Mouse (Mus musculus): ENCODE measurements around the gene Rasal2. TPM values are rescaled to one million over a fixed set of nuclear protein-coding genes. Genes with fewer than 3 reads are reported as not detected.

Gene Rasal2
- polyA plus RNA-seq, 1 experiment, result 0.10 TPM

DNA sequence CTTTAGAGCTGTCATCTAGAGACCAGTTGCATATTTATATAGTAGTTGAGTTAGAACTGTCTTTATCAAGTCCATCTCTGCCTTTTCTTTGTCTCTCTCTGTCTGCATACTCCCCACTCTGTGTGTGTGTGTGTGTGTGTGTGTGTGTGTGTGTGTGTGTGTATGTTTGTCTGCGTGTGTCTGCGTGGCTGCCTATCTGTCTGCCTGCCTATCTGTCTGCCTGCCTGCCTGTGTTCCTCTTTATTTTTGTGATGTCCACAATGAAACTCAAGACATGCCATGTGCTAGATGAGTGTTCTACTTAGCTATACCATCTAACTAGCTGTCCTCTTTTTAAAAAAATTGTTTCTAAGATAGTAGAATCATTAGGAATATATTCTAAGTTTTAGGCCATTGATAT is 42.0 kb downstream of the Rasal2 start:
- Histone ChIP-seq H3K4me1 (no peaks in the 10 kb centered on the region), H3K9me3 (no peaks in the 10 kb centered on the region), H3K4me3 (replicated peaks) (no peak overlapping the region), H3K36me3 (replicated peaks; ENCODE audit: low read length) (no peaks in the 10 kb centered on the region), H3K27me3 (replicated peaks) (no peaks in the 10 kb centered on the region)
- TF ChIP-seq GATA1 (IDR thresholded peaks at IDR 0.05; ENCODE audit: borderline replicate concordance, low read length), result no peak
- no peak for TF ChIP-seq FLI1 (IDR thresholded peaks at IDR 0.05; ENCODE audit: low read length)

DNA sequence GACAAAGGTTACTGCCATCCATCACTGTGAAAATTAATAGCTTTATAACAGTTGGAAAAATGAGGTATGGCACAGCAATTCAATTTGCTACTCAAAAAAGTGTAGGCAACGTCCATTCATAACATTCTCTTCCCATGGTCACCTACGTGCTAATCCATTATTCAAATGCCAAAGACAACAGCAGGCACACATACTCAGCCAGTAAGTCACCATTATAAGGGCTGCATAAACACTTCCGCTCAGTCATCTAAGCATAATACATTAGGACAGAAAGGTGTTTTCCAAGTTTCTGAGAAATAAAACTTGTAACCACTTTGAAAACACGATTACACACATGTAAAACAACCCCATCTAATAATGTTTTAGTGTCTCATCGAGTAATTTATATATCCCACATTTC is 44.1 kb downstream of the Rasal2 start:
- no peaks in the 10 kb centered on the region for H3K4me1 ChIP-seq
- H3K36me3 ChIP-seq (replicated peaks; ENCODE audit: low read length), result no peaks in the 10 kb centered on the region
- no peak overlapping the region for H3K4me3 ChIP-seq (replicated peaks)
- H3K9me3 ChIP-seq, result no peaks in the 10 kb centered on the region
- TF ChIP-seq FLI1 (IDR thresholded peaks at IDR 0.05; ENCODE audit: low read length) (no peak), GATA1 (IDR thresholded peaks at IDR 0.05; ENCODE audit: borderline replicate concordance, low read length) (no peak)
- H3K27me3 ChIP-seq (replicated peaks), result no peaks in the 10 kb centered on the region

DNA sequence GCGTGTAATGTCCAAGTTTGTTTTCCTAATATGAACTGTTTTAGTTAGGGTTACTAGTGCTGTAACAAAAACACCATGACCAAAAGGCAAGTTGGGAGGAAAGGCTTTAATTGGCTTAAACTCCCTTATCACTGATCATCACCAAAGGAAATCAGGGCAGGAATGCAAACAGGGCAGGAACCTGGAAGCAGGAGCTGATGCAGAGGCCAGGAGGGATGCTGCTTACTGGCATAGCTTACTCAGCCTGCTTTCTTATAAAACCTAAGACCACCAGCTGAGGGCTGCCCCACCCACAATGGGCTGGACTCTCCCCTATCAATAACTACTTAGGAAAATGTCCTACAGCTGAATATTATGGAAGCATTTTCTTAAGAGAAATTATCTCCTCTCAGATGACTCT is 65.7 kb downstream of the Rasal2 start:
- Histone ChIP-seq H3K9me3 (no peaks in the 10 kb centered on the region), H3K4me3 (replicated peaks) (no peak overlapping the region), H3K4me1 (no peaks in the 10 kb centered on the region), H3K36me3 (replicated peaks; ENCODE audit: low read length) (no peaks in the 10 kb centered on the region), H3K27me3 (replicated peaks) (no peaks in the 10 kb centered on the region)
- no peak for TF ChIP-seq GATA1 (IDR thresholded peaks at IDR 0.05; ENCODE audit: borderline replicate concordance, low read length)
- TF ChIP-seq FLI1 (IDR thresholded peaks at IDR 0.05; ENCODE audit: low read length), result no peak

- no peaks in the 10 kb centered on the region for H3K36me3 ChIP-seq (replicated peaks; ENCODE audit: low read length)
- H3K4me3 ChIP-seq (replicated peaks), result no peak overlapping the region
- H3K27me3 ChIP-seq (replicated peaks), result no peaks in the 10 kb centered on the region
- no peaks in the 10 kb centered on the region for H3K4me1 ChIP-seq
- H3K9me3 ChIP-seq, result no peaks in the 10 kb centered on the region
- TF ChIP-seq FLI1 (IDR thresholded peaks at IDR 0.05; ENCODE audit: low read length) (no peak), GATA1 (IDR thresholded peaks at IDR 0.05; ENCODE audit: borderline replicate concordance, low read length) (no peak)
These were observed 68.9 kb downstream of the Rasal2 start for GRCm38 (mm10) chr1:157343519-157343918.

DNA sequence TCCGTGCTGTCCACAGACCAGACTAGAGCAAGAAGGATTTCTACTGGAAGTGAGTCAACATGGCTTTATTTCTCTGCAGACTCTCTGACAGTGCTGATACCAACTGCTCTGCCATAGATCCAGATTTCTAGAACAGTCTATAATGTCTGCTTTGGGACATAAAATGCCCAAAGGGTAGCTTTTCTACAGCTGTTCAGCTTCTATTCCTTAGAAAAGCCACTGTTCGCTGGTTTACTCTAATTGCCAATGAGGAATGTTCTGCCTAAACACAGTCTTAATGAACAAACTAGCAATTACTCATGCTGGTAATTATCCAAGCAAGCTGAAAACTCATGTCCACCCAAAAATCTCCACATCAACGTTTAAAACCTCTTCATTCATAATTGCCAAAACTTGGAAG is 77.6 kb downstream of the Rasal2 start:
- H3K9me3 ChIP-seq, result no peaks in the 10 kb centered on the region
- H3K27me3 ChIP-seq (replicated peaks), result no peaks in the 10 kb centered on the region
- H3K36me3 ChIP-seq (replicated peaks; ENCODE audit: low read length), result no peaks in the 10 kb centered on the region
- no peaks in the 10 kb centered on the region for H3K4me1 ChIP-seq
- no peak overlapping the region for H3K4me3 ChIP-seq (replicated peaks)
- TF ChIP-seq FLI1 (IDR thresholded peaks at IDR 0.05; ENCODE audit: low read length) (no peak), GATA1 (IDR thresholded peaks at IDR 0.05; ENCODE audit: borderline replicate concordance, low read length) (no peak)

- Histone ChIP-seq H3K9me3 (no peaks in the 10 kb centered on the region), H3K27me3 (replicated peaks) (no peaks in the 10 kb centered on the region), H3K36me3 (replicated peaks; ENCODE audit: low read length) (no peaks in the 10 kb centered on the region), H3K4me1 (no peaks in the 10 kb centered on the region), H3K4me3 (replicated peaks) (no peak overlapping the region)
- TF ChIP-seq GATA1 (IDR thresholded peaks at IDR 0.05; ENCODE audit: borderline replicate concordance, low read length) (no peak), FLI1 (IDR thresholded peaks at IDR 0.05; ENCODE audit: low read length) (no peak)
These were observed 84.3 kb downstream of the Rasal2 start for GRCm38 (mm10) chr1:157328068-157328467.

DNA sequence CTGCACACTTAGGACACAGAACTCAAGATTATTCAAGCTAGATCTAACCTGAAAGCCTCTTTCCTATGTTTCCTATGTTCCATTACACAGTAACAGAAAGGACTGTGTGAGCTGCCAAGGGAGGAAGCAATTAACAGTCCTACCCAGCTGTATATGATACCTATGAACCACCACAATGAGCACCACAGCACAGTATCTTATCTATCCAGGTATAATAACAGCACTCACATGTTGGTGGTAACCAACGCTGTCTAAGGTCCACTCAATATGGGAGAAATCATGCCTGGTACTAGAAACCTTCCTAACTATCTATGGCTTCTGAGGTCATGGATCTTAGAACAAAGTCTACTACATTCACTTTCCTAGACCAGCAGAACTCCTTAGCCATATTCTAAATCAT is 89.3 kb downstream of the Rasal2 start:
- TF ChIP-seq GATA1 (IDR thresholded peaks at IDR 0.05; ENCODE audit: borderline replicate concordance, low read length) (no peak), FLI1 (IDR thresholded peaks at IDR 0.05; ENCODE audit: low read length) (no peak)
- Histone ChIP-seq H3K4me3 (replicated peaks) (no peak overlapping the region), H3K4me1 (no peaks in the 10 kb centered on the region), H3K36me3 (replicated peaks; ENCODE audit: low read length) (no peaks in the 10 kb centered on the region), H3K27me3 (replicated peaks) (no peaks in the 10 kb centered on the region), H3K9me3 (no peaks in the 10 kb centered on the region)

- Histone ChIP-seq H3K27me3 (replicated peaks) (no peaks in the 10 kb centered on the region), H3K4me3 (replicated peaks) (no peak overlapping the region), H3K9me3 (no peaks in the 10 kb centered on the region), H3K4me1 (no peaks in the 10 kb centered on the region), H3K36me3 (replicated peaks; ENCODE audit: low read length) (no peaks in the 10 kb centered on the region)
- TF ChIP-seq GATA1 (IDR thresholded peaks at IDR 0.05; ENCODE audit: borderline replicate concordance, low read length) (no peak), FLI1 (IDR thresholded peaks at IDR 0.05; ENCODE audit: low read length) (no peak)
These were observed 93.5 kb downstream of the Rasal2 start for GRCm38 (mm10) chr1:157318896-157319295.

DNA sequence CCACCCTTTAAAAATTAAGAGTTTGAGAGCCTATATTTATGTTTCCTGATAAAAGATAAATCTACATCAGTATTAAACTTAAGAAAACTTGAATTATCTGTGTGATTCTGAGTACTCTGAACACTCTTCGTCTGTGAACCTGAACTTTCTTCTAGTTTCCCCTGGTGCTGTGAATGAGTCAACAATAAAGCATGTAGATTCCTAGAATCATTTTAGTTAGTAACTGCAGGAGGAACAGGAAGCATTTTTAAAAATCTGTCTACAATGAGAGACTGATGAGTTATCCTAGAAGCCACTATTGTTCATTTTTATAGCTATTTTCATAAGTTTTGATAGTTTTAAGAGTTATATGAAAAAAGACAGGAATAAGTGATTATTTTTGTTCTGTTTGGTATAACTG is 111.1 kb downstream of the Rasal2 start:
- TF ChIP-seq FLI1 (IDR thresholded peaks at IDR 0.05; ENCODE audit: low read length) (no peak), GATA1 (IDR thresholded peaks at IDR 0.05; ENCODE audit: borderline replicate concordance, low read length) (no peak)
- no peaks in the 10 kb centered on the region for H3K27me3 ChIP-seq (replicated peaks)
- H3K36me3 ChIP-seq (replicated peaks; ENCODE audit: low read length), result no peaks in the 10 kb centered on the region
- no peaks in the 10 kb centered on the region for H3K4me1 ChIP-seq
- no peaks in the 10 kb centered on the region for H3K9me3 ChIP-seq
- no peak overlapping the region for H3K4me3 ChIP-seq (replicated peaks)

GRCm38 (mm10) chr1:157299559-157299958 is 112.8 kb downstream of the Rasal2 start:
- TF ChIP-seq GATA1 (IDR thresholded peaks at IDR 0.05; ENCODE audit: borderline replicate concordance, low read length), result no peak
- TF ChIP-seq FLI1 (IDR thresholded peaks at IDR 0.05; ENCODE audit: low read length), result no peak

DNA sequence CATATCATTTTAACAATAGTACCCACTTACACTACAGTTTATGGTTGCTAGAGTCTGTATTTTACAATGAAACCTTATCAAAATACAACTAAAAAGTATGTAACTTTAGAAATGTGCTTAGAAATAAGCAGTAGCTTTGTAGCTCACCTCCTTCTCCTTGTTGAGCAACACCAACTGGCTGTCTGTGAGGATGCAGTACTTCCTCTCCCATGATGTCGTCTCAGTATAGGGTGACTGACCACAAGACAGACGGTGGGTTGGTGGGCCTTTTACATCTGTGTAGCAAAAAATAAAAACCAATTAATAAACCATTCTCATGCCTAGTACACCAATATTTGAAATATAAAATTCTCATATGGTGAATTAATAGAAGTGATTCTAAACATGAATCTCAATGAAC is 113.4 kb downstream of the Rasal2 start:
- H3K9me3 ChIP-seq, result peaks cover 4% of the 10 kb centered on the region
- H3K36me3 ChIP-seq (replicated peaks; ENCODE audit: low read length), result no peaks in the 10 kb centered on the region
- H3K27me3 ChIP-seq (replicated peaks), result no peaks in the 10 kb centered on the region
- H3K4me3 ChIP-seq (replicated peaks), result no peak overlapping the region
- no peaks in the 10 kb centered on the region for H3K4me1 ChIP-seq
- no peak for TF ChIP-seq FLI1 (IDR thresholded peaks at IDR 0.05; ENCODE audit: low read length)
- TF ChIP-seq GATA1 (IDR thresholded peaks at IDR 0.05; ENCODE audit: borderline replicate concordance, low read length), result no peak

More at GRCm38 (mm10) chr1:157299559-157299958, 112.8 kb downstream of the Rasal2 start:
- Histone ChIP-seq H3K27me3 (replicated peaks) (no peaks in the 10 kb centered on the region), H3K4me3 (replicated peaks) (no peak overlapping the region), H3K9me3 (peaks cover 4% of the 10 kb centered on the region), H3K36me3 (replicated peaks; ENCODE audit: low read length) (no peaks in the 10 kb centered on the region), H3K4me1 (no peaks in the 10 kb centered on the region)

Data from megakaryocyte, embryonic 14.5 days (primary cell).